Mouse (Mus musculus) lung, embryonic 14.5 days (tissue): ENCODE results near the gene Hdac4. TPM values are rescaled to one million over a fixed set of nuclear protein-coding genes. Genes with fewer than 3 reads are reported as not detected.

Experiments used
- ATAC-seq: fragments of 200-750 bp; cut with Nextera tagmentation; 2 replicates; pipeline ENCODE4 v1.8.0; 2017; ENCODE audit warnings: mild to moderate bottlenecking, moderate TSS enrichment, moderate library complexity; ENCODE audit not compliant: insufficient read depth
- DNase-seq: peaks from one replicate; pipeline ENCODE4 v3.0.0-alpha.2; 2015
- H3K27ac ChIP-seq: fragments of 300-500 bp; sonication (generic); 2 replicates; pipeline ENCODE4 v1.5.1; 2014; ENCODE audit warnings: low read depth, mild to moderate bottlenecking, moderate library complexity
- H3K27me3 ChIP-seq: fragments of 300-500 bp; sonication (generic); 2 replicates; pipeline ENCODE4 v1.6.1; 2014; ENCODE audit warnings: low read length, control low read depth; ENCODE audit not compliant: insufficient read depth
- H3K36me3 ChIP-seq: fragments of 300-500 bp; sonication (generic); 2 replicates; pipeline ENCODE4 v1.6.1; 2014; ENCODE audit warnings: control low read depth; ENCODE audit not compliant: insufficient read depth
- H3K4me1 ChIP-seq: fragments of 300-500 bp; sonication (generic); 2 replicates; pipeline ENCODE4 v1.6.1; 2014; ENCODE audit warnings: antibody characterized with exemption, control low read depth; ENCODE audit not compliant: insufficient read depth
- H3K4me2 ChIP-seq: fragments of 300-500 bp; sonication (generic); 2 replicates; pipeline ENCODE4 v1.6.1; 2014; ENCODE audit warnings: mild to moderate bottlenecking
- H3K4me3 ChIP-seq: fragments of 300-500 bp; sonication (generic); 2 replicates; pipeline ENCODE4 v1.5.1; 2014; ENCODE audit warnings: low read depth, low read length
- H3K9ac ChIP-seq: fragments of 300-500 bp; sonication (generic); 2 replicates; pipeline ENCODE4 v1.6.1; 2014
- H3K9me3 ChIP-seq: fragments of 300-500 bp; sonication (generic); 2 replicates; pipeline ENCODE4 v1.6.1; 2016; ENCODE audit warnings: low read depth, low read length, control low read depth
- CTCF ChIP-seq: IDR thresholded peaks from 2 replicates; pipeline ENCODE4 v1.5.1; 2016; ENCODE audit warnings: antibody characterized with exemption, low read depth
- WGBS: fragments of 180-500 bp; shearing (Covaris S2); extraction: QIAGEN DNeasy Blood & Tissue Kit; methylation state at CpG from one replicate; pipeline ENCODE4 v1.1.7; 2014; 5-methylcytosine and 5-hydroxymethylcytosine counted together
- polyA plus RNA-seq: library from polyadenylated mRNA; unstranded; fragments of >200 nt; fragmentation: Nextera tagmentation; extraction: Ambion mirVana; gene quantifications from 2 replicates; pipeline ENCODE4 v1.2.1, GENCODE M21; 2014

The Hdac4 gene
- polyA plus RNA-seq, 1 experiment from 2014 or later = 20.2 TPM

DNA sequence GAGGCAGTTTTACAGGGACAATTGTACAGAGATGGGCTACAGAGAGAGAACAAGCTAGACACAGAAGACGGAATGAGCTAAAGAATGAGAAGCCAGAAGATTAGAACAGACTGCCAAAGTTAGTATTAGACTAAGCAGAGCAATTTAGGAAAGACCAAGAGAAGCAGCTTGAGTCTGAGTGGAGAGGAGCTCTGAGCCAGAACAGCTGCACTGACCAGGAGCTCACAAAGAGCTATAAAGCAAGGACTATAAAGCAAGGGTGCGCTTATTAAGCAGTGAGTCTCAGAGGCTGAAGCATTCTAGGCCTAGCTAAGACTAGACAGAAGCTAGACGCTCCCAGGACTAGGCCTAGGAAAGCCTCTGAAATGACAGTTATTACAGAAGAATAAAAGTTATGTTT lies 154.2 kb downstream of the Hdac4 start:
- no peak for TF ChIP-seq CTCF
- ATAC-seq (no peak), DNase-seq (no peak)
- Histone ChIP-seq H3K36me3 (no peaks in the 10 kb centered on the region), H3K4me1 (peaks cover 5% of the 10 kb centered on the region; the same call in 1 of the 2 replicates), H3K4me3 (no peak overlapping the region), H3K27ac (no peak overlapping the region), H3K4me2 (no peak overlapping the region), H3K27me3 (no peaks in the 10 kb centered on the region), H3K9me3 (no peaks in the 10 kb centered on the region), H3K9ac (no peak overlapping the region)
- 70% methylated on average over 3 of the region's 3 CpGs for WGBS

DNA sequence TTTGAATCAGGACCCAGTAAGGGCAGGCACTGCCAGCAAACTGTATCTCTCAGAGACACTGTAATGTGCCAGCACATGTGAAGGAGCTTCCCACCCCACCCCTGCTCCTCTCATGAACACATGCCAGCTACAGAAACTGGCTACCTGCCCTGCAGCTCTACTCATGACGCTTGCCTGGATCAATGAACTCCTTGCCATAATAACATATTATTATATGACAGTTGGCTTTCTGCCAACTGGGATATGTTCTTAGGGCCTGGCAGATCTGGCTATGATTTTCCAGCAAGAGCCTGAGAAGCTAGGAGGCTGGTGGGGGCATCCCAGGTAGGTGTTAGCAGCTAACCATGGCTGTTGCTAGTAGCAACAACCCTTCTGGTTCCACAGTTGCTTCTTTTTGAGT lies 156.8 kb downstream of the Hdac4 start:
- no peaks in the 10 kb centered on the region for H3K27me3 ChIP-seq
- ATAC-seq (no peak), DNase-seq (peak; percentile 17)
- H3K27ac ChIP-seq = no peak overlapping the region
- H3K36me3 ChIP-seq = no peaks in the 10 kb centered on the region
- H3K9me3 ChIP-seq = no peaks in the 10 kb centered on the region
- WGBS = 33% methylated on average over 1 of the region's 1 CpGs
- H3K9ac ChIP-seq = no peak overlapping the region
- peaks cover 5% of the 10 kb centered on the region; the same call in 1 of the 2 replicates for H3K4me1 ChIP-seq
- TF ChIP-seq CTCF = no peak
- H3K4me2 ChIP-seq = no peak overlapping the region
- H3K4me3 ChIP-seq = no peak overlapping the region

DNA sequence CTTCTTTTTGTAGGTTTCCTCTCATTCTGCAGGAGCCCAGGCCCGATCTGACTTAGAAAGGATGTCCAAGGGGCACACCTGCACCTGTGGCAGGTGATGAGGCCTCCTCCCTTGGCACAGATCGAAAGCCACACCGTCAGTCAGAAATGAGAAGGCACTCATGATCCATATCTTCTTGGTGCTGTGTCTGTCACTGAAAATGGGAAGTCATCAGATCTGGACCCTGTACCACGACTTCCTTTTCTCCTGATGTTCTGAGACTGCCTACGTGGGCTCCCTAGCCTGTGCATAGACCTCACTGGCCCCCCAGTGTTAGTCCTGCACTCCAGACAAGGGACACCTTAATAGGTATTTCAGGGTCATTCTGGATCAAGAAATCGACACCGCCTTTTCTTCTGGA lies 158.5 kb downstream of the Hdac4 start:
- H3K36me3 ChIP-seq = no peaks in the 10 kb centered on the region
- no peak for TF ChIP-seq CTCF
- no peaks in the 10 kb centered on the region for H3K27me3 ChIP-seq
- no peaks in the 10 kb centered on the region for H3K9me3 ChIP-seq
- H3K4me3 ChIP-seq = no peak overlapping the region
- H3K27ac ChIP-seq = no peak overlapping the region
- DNase-seq (no peak), ATAC-seq (no peak)
- WGBS = 88% methylated on average over 7 of the region's 7 CpGs
- H3K4me2 ChIP-seq = no peak overlapping the region
- no peaks in the 10 kb centered on the region for H3K4me1 ChIP-seq
- H3K9ac ChIP-seq = no peak overlapping the region

DNA sequence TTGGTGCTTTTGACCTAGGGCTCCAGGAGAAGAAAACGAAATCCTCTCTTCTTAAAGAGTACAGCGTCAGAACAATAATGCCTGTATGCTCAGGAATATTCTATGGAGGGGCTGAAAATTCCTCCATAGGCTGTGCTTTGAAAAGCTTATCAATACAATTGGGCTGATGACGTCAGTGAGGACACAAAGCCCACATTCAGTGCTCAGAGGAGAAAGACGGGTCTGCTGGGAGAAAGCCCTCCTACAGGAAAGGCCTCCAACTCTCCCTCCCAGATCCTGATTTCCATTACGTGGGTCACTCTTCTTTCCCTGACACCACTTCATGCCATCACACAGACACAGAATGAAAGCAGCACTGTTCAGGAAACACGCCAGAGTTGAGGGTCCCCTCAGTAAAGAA lies 159.7 kb downstream of the Hdac4 start:
- TF ChIP-seq CTCF = no peak
- DNase-seq (no peak), ATAC-seq (no peak)
- no peaks in the 10 kb centered on the region for H3K27me3 ChIP-seq
- WGBS = 57% methylated on average over 6 of the region's 6 CpGs
- no peaks in the 10 kb centered on the region for H3K36me3 ChIP-seq
- H3K4me3 ChIP-seq = no peak overlapping the region
- H3K9me3 ChIP-seq = no peaks in the 10 kb centered on the region
- H3K4me2 ChIP-seq = no peak overlapping the region
- no peak overlapping the region for H3K9ac ChIP-seq
- no peaks in the 10 kb centered on the region for H3K4me1 ChIP-seq
- no peak overlapping the region for H3K27ac ChIP-seq

DNA sequence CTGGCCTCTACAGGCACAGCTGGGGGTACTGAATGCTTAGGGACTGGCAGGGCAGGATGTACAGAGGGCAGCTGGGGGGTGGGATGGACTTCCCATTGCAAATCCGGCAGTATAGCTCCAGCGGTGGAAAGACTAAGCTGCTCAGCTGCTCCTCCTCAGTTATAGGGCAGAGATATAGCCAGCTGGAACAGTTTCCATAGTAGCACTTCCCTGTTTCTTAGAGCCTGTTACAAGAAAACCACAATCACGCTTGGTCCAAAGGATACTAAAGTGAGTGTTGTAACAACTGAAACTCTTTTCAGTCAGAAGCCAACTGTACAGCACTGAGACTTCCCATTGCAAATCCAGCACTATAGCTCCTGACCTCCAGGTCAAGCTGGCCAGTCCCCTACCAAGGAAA lies 161.3 kb downstream of the Hdac4 start:
- Histone ChIP-seq H3K27ac (no peak overlapping the region), H3K4me1 (no peaks in the 10 kb centered on the region), H3K36me3 (no peaks in the 10 kb centered on the region), H3K27me3 (no peaks in the 10 kb centered on the region), H3K9me3 (no peaks in the 10 kb centered on the region), H3K4me3 (no peak overlapping the region), H3K4me2 (no peak overlapping the region), H3K9ac (no peak overlapping the region)
- 79% methylated on average over 3 of the region's 3 CpGs for WGBS
- no peak for DNase-seq
- no peak for ATAC-seq
- no peak for TF ChIP-seq CTCF

DNA sequence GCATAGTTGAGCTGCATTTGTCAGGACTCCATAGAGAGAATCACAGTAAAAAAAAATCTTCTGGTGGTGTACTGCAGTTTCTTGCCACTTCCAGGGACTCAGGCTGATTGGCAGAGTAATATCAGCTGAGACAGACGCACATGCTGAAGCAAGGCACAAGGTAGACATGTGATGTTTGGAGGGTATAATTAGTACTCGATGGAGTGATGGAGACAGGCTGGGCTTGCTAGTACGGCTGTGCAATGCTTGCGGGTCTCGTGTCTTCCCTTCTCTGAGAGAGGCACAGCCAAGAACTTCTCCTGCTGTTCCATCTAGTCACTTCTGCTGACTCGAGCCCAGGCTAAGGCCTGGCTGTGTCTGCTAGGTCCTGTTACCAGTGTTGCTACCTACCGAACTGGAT lies 162.0 kb downstream of the Hdac4 start:
- TF ChIP-seq CTCF = no peak
- Histone ChIP-seq H3K4me3 (no peak overlapping the region), H3K9me3 (no peaks in the 10 kb centered on the region), H3K36me3 (no peaks in the 10 kb centered on the region), H3K27me3 (no peaks in the 10 kb centered on the region), H3K9ac (no peak overlapping the region), H3K27ac (no peak overlapping the region), H3K4me2 (no peak overlapping the region), H3K4me1 (no peaks in the 10 kb centered on the region)
- DNase-seq (no peak), ATAC-seq (no peak)
- WGBS = 79% methylated on average over 7 of the region's 7 CpGs

DNA sequence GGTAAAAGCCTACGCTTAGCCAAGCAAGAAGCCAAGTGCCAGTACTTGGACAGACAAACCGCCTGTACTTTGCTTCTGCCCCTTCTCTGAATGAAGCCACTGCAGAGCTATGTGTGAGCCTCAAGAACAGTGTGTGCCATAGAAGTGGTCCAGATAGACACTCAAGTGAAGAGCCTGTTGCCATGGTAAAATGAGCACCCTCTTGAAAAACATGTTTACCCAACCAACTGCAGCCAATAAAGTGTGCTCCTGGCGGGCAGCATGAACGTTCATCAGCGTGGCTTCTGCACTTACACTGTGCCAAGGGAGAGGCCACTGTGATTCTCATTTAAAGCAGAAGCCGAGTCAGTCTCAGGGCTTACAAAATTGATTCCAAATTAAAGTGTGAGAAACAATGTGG lies 165.0 kb downstream of the Hdac4 start:
- no peak overlapping the region for H3K4me2 ChIP-seq
- H3K4me1 ChIP-seq = no peaks in the 10 kb centered on the region
- DNase-seq = peak; percentile 34
- no peaks in the 10 kb centered on the region for H3K9me3 ChIP-seq
- no peaks in the 10 kb centered on the region for H3K36me3 ChIP-seq
- no peak overlapping the region for H3K27ac ChIP-seq
- H3K27me3 ChIP-seq = no peaks in the 10 kb centered on the region
- WGBS = 69% methylated on average over 6 of the region's 6 CpGs
- H3K9ac ChIP-seq = no peak overlapping the region
- H3K4me3 ChIP-seq = no peak overlapping the region
- ATAC-seq = no peak
- no peak for TF ChIP-seq CTCF

DNA sequence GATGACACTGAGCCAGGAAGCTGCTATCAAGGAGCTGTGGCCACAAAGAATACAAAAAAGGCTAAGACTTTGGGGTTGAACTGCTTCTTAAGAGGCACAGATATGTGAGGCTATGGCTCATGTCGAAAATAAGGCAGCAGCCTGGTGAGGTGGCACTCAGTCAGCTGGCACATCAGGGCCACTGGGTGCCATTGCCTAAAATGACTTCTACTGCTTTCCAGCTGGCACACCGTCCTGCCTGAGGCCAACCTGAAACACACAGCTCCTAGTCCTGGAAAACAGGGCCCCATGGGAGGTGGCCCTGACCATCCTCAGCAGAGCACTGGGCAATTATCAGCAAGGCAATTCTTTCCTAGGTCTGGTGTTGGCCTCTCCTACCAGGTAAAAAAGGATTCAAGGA lies 167.3 kb downstream of the Hdac4 start:
- no peak overlapping the region for H3K9ac ChIP-seq
- no peak overlapping the region for H3K27ac ChIP-seq
- no peaks in the 10 kb centered on the region for H3K36me3 ChIP-seq
- no peaks in the 10 kb centered on the region for H3K27me3 ChIP-seq
- no peak for DNase-seq
- ATAC-seq = no peak
- WGBS = 84% methylated on average over 2 of the region's 2 CpGs
- H3K4me3 ChIP-seq = no peak overlapping the region
- TF ChIP-seq CTCF = no peak
- no peak overlapping the region for H3K4me2 ChIP-seq
- no peaks in the 10 kb centered on the region for H3K9me3 ChIP-seq
- no peaks in the 10 kb centered on the region for H3K4me1 ChIP-seq
